Mouse (Mus musculus): ENCODE measurements around the gene H2afy.

GRCm38 (mm10) chr13:56093680-56094079 is 42.5 kb downstream of the H2afy start:
- TF ChIP-seq CTCF (IDR thresholded peaks at IDR 0.05; ENCODE audit: borderline replicate concordance, control insufficient read depth, extremely low read depth, insufficient read depth, low read length, poor library complexity) (no peak), POLR2A (IDR thresholded peaks at IDR 0.05; ENCODE audit: control insufficient read depth, extremely low read depth, insufficient read depth, low read length, poor library complexity) (no peak)

Data from thymus, adult 2 months (tissue).